Mouse (Mus musculus): ENCODE results near the gene Pecam1.
"Not testable (repeated sequence)": the region's sequence is repeated elsewhere in the genome, so short reads cannot be mapped to it uniquely, and the experiment has no call there.

- TF ChIP-seq CTCF, EP300 (IDR thresholded peaks at IDR 0.05; ENCODE audit: low read depth): not testable (repeated sequence)
These were observed 116.3 kb downstream of the Pecam1 start for GRCm38 (mm10) chr11:106634175-106634574.
